Mouse (Mus musculus) 416B (cell line): ENCODE data around the gene Zmynd11.

Experiments
- DNase-seq: peaks from one replicate; pipeline ENCODE4 v3.0.0; 2011; ENCODE audit warnings: low read depth

Zmynd11 gene

DNA sequence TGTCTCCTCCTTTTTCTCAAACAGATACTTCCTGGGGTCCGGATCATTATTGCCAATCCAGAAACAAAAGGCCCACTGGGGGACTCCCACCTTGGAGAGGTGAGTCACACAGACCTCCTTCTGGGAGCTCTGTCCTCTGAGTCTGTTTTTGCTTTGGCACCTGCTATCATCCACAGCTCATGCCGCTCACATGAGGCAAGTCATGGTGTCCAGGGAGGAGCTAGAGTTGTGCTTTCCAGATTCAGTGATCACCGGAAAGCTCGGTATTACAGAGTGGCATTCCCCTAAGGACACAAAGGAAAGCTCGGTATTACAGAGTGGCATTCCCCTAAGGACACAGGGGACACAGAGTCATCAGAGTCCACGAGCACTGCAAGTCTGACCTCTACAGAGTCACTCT is 108.5 kb downstream of the Zmynd11 start:
- DNase-seq, result no peak

DNA sequence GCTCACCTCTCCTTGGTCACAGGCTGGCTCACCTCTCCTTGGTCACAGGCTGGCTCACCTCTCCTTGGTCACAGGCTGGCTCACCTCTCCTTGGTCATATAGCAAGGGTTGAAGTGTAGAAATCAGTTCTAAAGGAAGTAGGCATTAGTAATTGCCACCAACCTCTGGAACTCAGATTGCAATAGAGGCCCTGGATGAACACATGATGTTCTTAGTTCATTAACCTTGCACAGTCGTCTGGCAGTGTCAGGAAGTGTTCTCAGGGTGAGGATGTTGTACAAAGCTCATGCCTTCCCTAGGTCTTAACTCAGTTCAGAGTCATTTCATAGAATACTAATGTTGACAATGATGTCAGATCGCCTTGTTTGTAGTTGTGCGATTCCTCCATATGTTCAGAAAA is 112.1 kb downstream of the Zmynd11 start:
- no peak for DNase-seq

DNA sequence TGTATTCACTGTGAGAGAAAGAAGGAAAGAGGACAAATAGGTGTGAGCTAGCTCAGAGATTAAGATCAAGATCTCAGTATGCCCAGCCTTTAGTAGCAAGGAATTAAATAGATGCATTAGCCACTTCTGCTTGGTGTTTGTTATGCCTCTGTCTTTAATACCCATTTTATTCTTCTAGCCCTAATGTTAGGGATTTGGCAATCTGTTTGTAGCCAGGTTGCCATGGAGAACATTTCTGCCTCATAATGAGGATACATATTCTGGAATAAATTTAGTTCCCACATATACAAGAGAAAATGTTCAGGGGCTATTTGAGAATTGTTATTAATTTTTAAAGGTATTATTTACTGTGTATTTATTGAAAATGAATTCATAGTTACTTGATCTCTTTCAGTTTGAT is 114.5 kb downstream of the Zmynd11 start:
- no peak for DNase-seq

DNA sequence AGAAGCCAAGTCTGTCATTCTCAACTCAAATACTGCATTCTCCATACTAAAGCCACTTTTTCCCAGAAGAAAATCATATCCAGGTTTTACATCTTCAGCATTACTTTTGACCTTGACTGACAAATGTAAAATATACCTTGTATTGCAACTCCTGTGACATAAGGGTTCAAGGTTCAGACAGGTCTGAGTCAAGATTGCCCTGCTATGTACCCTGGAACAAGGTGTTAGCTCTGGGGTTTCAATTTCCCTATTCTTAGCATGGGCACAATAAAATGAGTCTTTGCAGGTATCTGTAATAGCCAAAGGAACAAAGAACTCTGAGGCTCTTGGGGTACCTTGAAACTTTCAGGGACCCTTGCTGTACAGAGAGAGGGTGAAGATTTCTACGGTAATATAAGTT is 115.2 kb downstream of the Zmynd11 start:
- no peak for DNase-seq

DNA sequence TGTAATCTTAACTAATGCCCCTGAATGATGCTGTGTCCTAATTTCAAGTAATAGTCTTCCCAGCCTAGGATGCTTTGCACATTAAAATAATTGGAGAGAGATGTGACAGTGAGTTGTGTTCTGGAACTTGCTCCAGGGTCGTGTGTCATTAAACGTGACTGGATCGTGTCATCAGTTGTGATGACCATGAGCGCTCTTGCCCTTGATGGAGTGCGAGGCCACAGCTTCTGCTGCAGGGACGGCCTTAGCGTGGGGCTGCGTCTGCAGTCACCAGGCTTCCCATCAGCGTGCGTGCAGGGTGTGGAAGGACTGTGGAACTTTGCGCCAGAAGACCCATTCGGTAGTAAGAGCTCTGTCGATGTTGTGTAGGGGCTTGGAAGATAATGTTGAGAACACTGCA is 116.4 kb downstream of the Zmynd11 start:
- no peak for DNase-seq

DNA sequence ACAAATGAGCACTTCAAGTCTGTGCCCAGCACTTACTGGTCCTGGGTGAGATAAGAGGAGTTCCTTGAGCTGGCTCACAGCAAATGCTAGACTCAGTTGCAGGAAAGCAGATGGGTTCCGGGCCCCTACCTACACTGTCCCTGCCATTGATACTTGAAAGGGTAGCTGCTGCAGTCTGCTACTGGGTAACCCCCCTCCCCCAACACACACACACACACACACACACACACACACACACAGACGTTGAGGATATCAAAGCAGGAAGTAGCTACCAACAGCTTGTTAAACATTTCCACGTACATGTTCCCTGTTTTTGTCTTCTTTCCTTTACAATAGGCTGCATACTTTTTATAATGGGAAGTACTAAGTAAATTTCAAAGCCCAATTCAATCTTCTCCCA is 127.2 kb downstream of the Zmynd11 start:
- DNase-seq, result peak; percentile 4

DNA sequence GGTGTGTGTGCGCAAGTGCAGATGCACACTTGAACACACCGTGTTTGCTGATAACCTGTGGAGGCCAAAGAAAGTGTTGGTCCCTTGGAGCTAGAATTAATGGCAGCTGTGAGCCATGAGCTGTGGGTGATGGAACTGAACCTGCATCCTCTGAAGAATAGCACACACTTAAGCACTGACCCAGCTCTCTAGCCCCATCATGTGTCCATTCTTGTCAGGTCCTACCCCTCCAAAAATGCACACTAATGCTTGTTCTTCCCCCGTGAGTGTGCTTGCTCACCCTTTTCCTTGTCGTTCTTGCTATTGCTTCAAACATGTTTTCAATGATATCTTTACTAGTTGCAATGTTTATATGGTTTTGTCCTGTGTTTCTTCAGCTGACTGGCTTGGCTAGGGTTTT is 128.6 kb downstream of the Zmynd11 start:
- peak; percentile 73 for DNase-seq

DNA sequence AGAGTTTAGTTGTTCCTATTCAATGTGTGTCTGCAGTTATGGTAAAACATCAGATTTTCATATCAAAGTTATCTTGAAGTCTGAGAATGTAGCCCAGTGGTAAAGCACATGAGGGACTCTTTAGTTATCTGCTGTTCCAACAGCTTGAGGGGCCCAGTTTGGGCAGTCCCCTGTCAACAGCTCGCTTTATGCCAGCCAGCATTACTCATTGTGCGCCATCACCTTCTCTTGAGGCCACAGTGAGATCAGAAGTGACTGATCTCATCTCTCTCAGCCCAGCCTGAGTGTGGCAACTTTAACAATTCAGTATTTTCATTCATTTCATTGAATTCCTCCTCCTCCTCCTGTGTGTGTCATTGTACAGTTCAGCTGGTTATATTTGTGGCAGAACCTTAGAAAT is 129.2 kb downstream of the Zmynd11 start:
- no peak for DNase-seq
